Mouse (Mus musculus): ENCODE measurements around the gene Hsbp1.
"Not testable (repeated sequence)": the region's sequence is repeated elsewhere in the genome, so short reads cannot be mapped to it uniquely, and the experiment has no call there.

DNA sequence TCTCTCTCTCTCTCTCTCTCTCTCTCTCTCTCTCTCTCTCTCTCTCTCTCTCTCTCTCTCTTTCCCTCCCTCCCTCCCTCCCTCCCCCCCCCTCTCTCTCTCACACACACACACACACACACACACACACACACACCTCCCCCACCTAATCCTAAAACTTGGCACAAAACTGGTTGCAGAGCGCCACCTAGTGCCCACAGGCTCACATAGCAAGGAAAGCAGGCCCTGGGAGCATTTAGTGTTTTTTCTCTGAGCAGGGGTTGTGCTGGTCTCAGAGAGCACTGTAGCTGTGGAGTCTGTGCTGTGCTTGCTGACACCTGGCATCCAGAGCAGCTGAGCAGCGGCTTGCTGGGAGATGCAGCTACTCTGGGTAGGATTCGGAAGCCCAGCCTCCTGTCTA is 46.5 kb upstream of the Hsbp1 start:
- peak; percentile 75 for TF ChIP-seq CTCF (conservative IDR thresholded peaks at IDR 0.05; ENCODE audit: insufficient read depth, insufficient read length, low read depth, low read length)
- TF ChIP-seq POLR2A (IDR thresholded peaks at IDR 0.05; ENCODE audit: low read depth, low read length): not testable (repeated sequence)

All from kidney, adult 2 months (tissue).